Mouse (Mus musculus): ENCODE data around the gene Gfy. TPM values are rescaled to one million over a fixed set of nuclear protein-coding genes. Genes with fewer than 3 reads are reported as not detected.

Gene Gfy
- polyA plus RNA-seq, 1 experiment from 2014 or later: 0.52 TPM

- no peak overlapping the region for H3K27ac ChIP-seq
- no peak overlapping the region for H3K9ac ChIP-seq
- H3K9me3 ChIP-seq: no peaks in the 10 kb centered on the region
- ATAC-seq (ENCODE audit: low FRiP score): no peak
- no peaks in the 10 kb centered on the region for H3K36me3 ChIP-seq (replicated peaks)
- H3K27me3 ChIP-seq: peaks cover 63% of the 10 kb centered on the region
- peaks cover 12% of the 10 kb centered on the region; the same call in 1 of the 2 replicates for H3K4me1 ChIP-seq
- WGBS: 33% methylated on average over 8 of the region's 8 CpGs
- H3K4me2 ChIP-seq: no peak overlapping the region
- no peak overlapping the region for H3K4me3 ChIP-seq (replicated peaks)
Measured at GRCm38 (mm10) chr7:45191803-45192363, 12.5 kb upstream of the Gfy start.

- Histone ChIP-seq H3K4me1 (peaks cover 12% of the 10 kb centered on the region; the same call in 1 of the 2 replicates), H3K4me3 (replicated peaks) (no peak overlapping the region), H3K4me2 (no peak overlapping the region), H3K27ac (no peak overlapping the region), H3K27me3 (peaks cover 62% of the 10 kb centered on the region), H3K9me3 (no peaks in the 10 kb centered on the region), H3K36me3 (replicated peaks) (no peaks in the 10 kb centered on the region), H3K9ac (no peak overlapping the region)
- 90% methylated on average over 2 of the region's 2 CpGs for WGBS
- ATAC-seq (ENCODE audit: low FRiP score): no peak
Measured at GRCm38 (mm10) chr7:45191161-45191560, 11.8 kb upstream of the Gfy start.

GRCm38 (mm10) chr7:45190186-45190585, 10.8 kb upstream of the Gfy start:
- Histone ChIP-seq H3K4me1 (0 out of 2 replicates have a peak, but pooled peaks cover 9% of the 10 kb centered on the region), H3K36me3 (replicated peaks) (no peaks in the 10 kb centered on the region), H3K9me3 (no peaks in the 10 kb centered on the region), H3K4me2 (no peak overlapping the region), H3K27me3 (peaks cover 65% of the 10 kb centered on the region), H3K9ac (no peak overlapping the region), H3K4me3 (replicated peaks) (no peak overlapping the region), H3K27ac (no peak overlapping the region)
- no peak for ATAC-seq (ENCODE audit: low FRiP score)
- 95% methylated on average over 6 of the region's 6 CpGs for WGBS

GRCm38 (mm10) chr7:45189600-45189999, 10.2 kb upstream of the Gfy start:
- 59% methylated on average over 16 of the region's 16 CpGs for WGBS
- no peak overlapping the region for H3K27ac ChIP-seq
- ATAC-seq (ENCODE audit: low FRiP score): no peak

GRCm38 (mm10) chr7:45185921-45186320, 6.6 kb upstream of the Gfy start:
- WGBS: 51% methylated on average over 7 of the region's 7 CpGs
- Histone ChIP-seq H3K9ac (no peak overlapping the region), H3K27ac (no peak overlapping the region), H3K36me3 (replicated peaks) (no peaks in the 10 kb centered on the region), H3K4me1 (peaks cover 16% of the 10 kb centered on the region), H3K4me3 (replicated peaks) (no peak overlapping the region), H3K4me2 (no peak overlapping the region), H3K27me3 (peaks cover 95% of the 10 kb centered on the region), H3K9me3 (no peaks in the 10 kb centered on the region)
- no peak for ATAC-seq (ENCODE audit: low FRiP score)

More at GRCm38 (mm10) chr7:45189600-45189999, 10.2 kb upstream of the Gfy start:
- peaks cover 71% of the 10 kb centered on the region for H3K27me3 ChIP-seq
- no peak overlapping the region for H3K4me2 ChIP-seq
- H3K4me1 ChIP-seq: peaks cover 6% of the 10 kb centered on the region; the same call in 1 of the 2 replicates
- no peak overlapping the region for H3K4me3 ChIP-seq (replicated peaks)
- no peaks in the 10 kb centered on the region for H3K36me3 ChIP-seq (replicated peaks)
- H3K9ac ChIP-seq: no peak overlapping the region
- H3K9me3 ChIP-seq: no peaks in the 10 kb centered on the region

GRCm38 (mm10) chr7:45183672-45184071, 4.3 kb upstream of the Gfy start:
- Histone ChIP-seq H3K36me3 (replicated peaks) (no peaks in the 10 kb centered on the region), H3K4me3 (replicated peaks) (no peak overlapping the region), H3K9ac (no peak overlapping the region), H3K27me3 (peaks cover 97% of the 10 kb centered on the region), H3K4me1 (peaks cover 16% of the 10 kb centered on the region), H3K27ac (no peak overlapping the region), H3K4me2 (no peak overlapping the region), H3K9me3 (no peaks in the 10 kb centered on the region)
- WGBS: 62% methylated on average over 7 of the region's 7 CpGs
- no peak for ATAC-seq (ENCODE audit: low FRiP score)

- 0 out of 2 replicates have a peak, but pooled peaks have one; percentile 6 for ATAC-seq (ENCODE audit: low FRiP score)
- Histone ChIP-seq H3K9me3 (no peaks in the 10 kb centered on the region), H3K4me2 (peak overlapping the region; percentile 41), H3K27me3 (peaks cover 97% of the 10 kb centered on the region), H3K36me3 (replicated peaks) (no peaks in the 10 kb centered on the region), H3K27ac (no peak overlapping the region), H3K9ac (no peak overlapping the region), H3K4me1 (peaks cover 16% of the 10 kb centered on the region), H3K4me3 (replicated peaks) (peak overlapping the region; percentile 28)
- WGBS: 16% methylated on average over 11 of the region's 11 CpGs
Measured at GRCm38 (mm10) chr7:45182606-45183005, 3.2 kb upstream of the Gfy start.

- Histone ChIP-seq H3K9ac (no peak overlapping the region), H3K36me3 (replicated peaks) (no peaks in the 10 kb centered on the region), H3K4me3 (replicated peaks) (peak overlapping the region; percentile 28), H3K4me1 (peaks cover 16% of the 10 kb centered on the region), H3K27me3 (peaks cover 97% of the 10 kb centered on the region), H3K27ac (no peak overlapping the region), H3K9me3 (no peaks in the 10 kb centered on the region), H3K4me2 (peak overlapping the region; percentile 41)
- peak; percentile 85 for ATAC-seq (ENCODE audit: low FRiP score)
- WGBS: under 1% methylated on average over 34 of the region's 34 CpGs
Measured at GRCm38 (mm10) chr7:45182199-45182601, 2.8 kb upstream of the Gfy start.

- Histone ChIP-seq H3K27ac (no peak overlapping the region), H3K4me3 (replicated peaks) (peak overlapping the region; percentile 28), H3K36me3 (replicated peaks) (no peaks in the 10 kb centered on the region), H3K9ac (no peak overlapping the region), H3K9me3 (no peaks in the 10 kb centered on the region), H3K4me1 (peaks cover 18% of the 10 kb centered on the region), H3K27me3 (peaks cover 98% of the 10 kb centered on the region), H3K4me2 (peak overlapping the region; percentile 41)
- no peak for ATAC-seq (ENCODE audit: low FRiP score)
- WGBS: 4% methylated on average over 35 of the region's 35 CpGs
Measured at GRCm38 (mm10) chr7:45181540-45181939, 2.2 kb upstream of the Gfy start.

- WGBS: 15% methylated on average over 20 of the region's 20 CpGs
- no peak within 1 kb of the TSS for H3K9ac ChIP-seq
- peak within 1 kb of the TSS; percentile 28 for H3K4me3 ChIP-seq (replicated peaks)
- peaks cover 23% of the 10 kb centered on the region for H3K4me1 ChIP-seq
- H3K4me2 ChIP-seq: peak within 1 kb of the TSS; percentile 41
- peaks cover 100% of the 10 kb centered on the region for H3K27me3 ChIP-seq
- no peaks in the 10 kb centered on the region for H3K36me3 ChIP-seq (replicated peaks)
- no peak within 1 kb of the TSS for H3K27ac ChIP-seq
- no peak for ATAC-seq (ENCODE audit: low FRiP score)
- H3K9me3 ChIP-seq: no peaks in the 10 kb centered on the region
Measured at GRCm38 (mm10) chr7:45180896-45181477, 1.6 kb upstream of the Gfy start, which contains the start of gene Pth2. TSS of gene Pth2 (plus strand) at chr7:45180995.

- peaks cover 98% of the 10 kb centered on the region for H3K27me3 ChIP-seq
- H3K36me3 ChIP-seq (replicated peaks): no peaks in the 10 kb centered on the region
- no peaks in the 10 kb centered on the region for H3K9me3 ChIP-seq
- no peak for ATAC-seq (ENCODE audit: low FRiP score)
- H3K9ac ChIP-seq: no peak overlapping the region
- H3K4me1 ChIP-seq: peaks cover 31% of the 10 kb centered on the region
- H3K27ac ChIP-seq: no peak overlapping the region
- WGBS: 21% methylated on average over 7 of the region's 7 CpGs
- no peak overlapping the region for H3K4me2 ChIP-seq
- H3K4me3 ChIP-seq (replicated peaks): no peak overlapping the region
Measured at GRCm38 (mm10) chr7:45178550-45178949, 819 bp downstream of the Gfy start.

- no peak overlapping the region for H3K27ac ChIP-seq
- H3K36me3 ChIP-seq (replicated peaks): no peaks in the 10 kb centered on the region
- H3K4me2 ChIP-seq: peak overlapping the region; percentile 39
- no peak for ATAC-seq (ENCODE audit: low FRiP score)
- 1% methylated on average over 31 of the region's 31 CpGs for WGBS
- peak overlapping the region; percentile 22; the same call in 1 of the 2 replicates for H3K9ac ChIP-seq
- H3K9me3 ChIP-seq: no peaks in the 10 kb centered on the region
- peaks cover 18% of the 10 kb centered on the region for H3K4me1 ChIP-seq
- peak overlapping the region; percentile 23 for H3K4me3 ChIP-seq (replicated peaks)
- H3K27me3 ChIP-seq: peaks cover 96% of the 10 kb centered on the region
Measured at GRCm38 (mm10) chr7:45176356-45176755, 3.0 kb downstream of the Gfy start.

- Histone ChIP-seq H3K27ac (no peak overlapping the region), H3K27me3 (peaks cover 96% of the 10 kb centered on the region), H3K9me3 (no peaks in the 10 kb centered on the region), H3K4me3 (replicated peaks) (peak overlapping the region; percentile 23), H3K9ac (peak overlapping the region; percentile 22; the same call in 1 of the 2 replicates), H3K4me1 (peaks cover 15% of the 10 kb centered on the region), H3K4me2 (peak overlapping the region; percentile 39), H3K36me3 (replicated peaks) (no peaks in the 10 kb centered on the region)
- WGBS: under 1% methylated on average over 23 of the region's 23 CpGs
- ATAC-seq (ENCODE audit: low FRiP score): no peak
Measured at GRCm38 (mm10) chr7:45175929-45176328, 3.4 kb downstream of the Gfy start.

Data from forebrain, embryonic 12.5 days (tissue).